Mouse (Mus musculus) stomach, postnatal 0 days (tissue): ENCODE measurements around the gene Camsap1.

Experiments used
- CTCF ChIP-seq: IDR thresholded peaks from 2 replicates; pipeline ENCODE4 v1.5.1; 2016; ENCODE audit warnings: antibody characterized with exemption, low read depth, mild to moderate bottlenecking, moderate library complexity
- EP300 ChIP-seq: optimal IDR thresholded peaks from 2 replicates; pipeline ENCODE3; 2016; ENCODE audit warnings: antibody characterized with exemption

DNA sequence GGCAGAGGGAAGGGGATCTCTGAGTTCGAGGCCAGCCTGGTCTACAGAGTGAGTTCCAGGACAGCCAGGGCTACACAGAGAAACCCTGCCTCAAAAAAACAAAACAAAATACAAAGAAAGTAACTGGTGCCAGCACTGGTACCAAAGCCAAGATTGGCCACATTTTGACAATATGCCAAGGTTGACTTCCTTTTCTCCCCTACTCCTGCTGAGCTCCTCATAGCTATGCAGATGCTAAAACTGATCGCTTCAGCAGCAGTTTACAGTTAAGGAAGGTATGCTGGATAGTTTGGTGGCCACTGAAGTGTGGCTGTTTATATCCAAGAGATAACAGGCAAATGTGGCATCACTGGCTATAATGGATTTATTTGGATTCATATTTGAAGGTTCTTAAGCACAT is 9.2 kb upstream of the Camsap1 start:
- TF ChIP-seq EP300 (no peak), CTCF (no peak)
